Mouse (Mus musculus) lung, adult 2 months (tissue): ENCODE measurements at regions not wholly inside any gene's neighbourhood (a gene's known extent, or its start where the extent isn't known, plus 50 kb on each side); places are given as distances from the start of the nearest gene placed in this dataset.

Experiments used
- CTCF ChIP-seq: fragments of 200-500 bp; IDR thresholded peaks from 2 replicates; pipeline ENCODE4 v1.5.1; 2011; ENCODE audit warnings: mild to moderate bottlenecking, low read length, control low read depth; ENCODE audit not compliant: insufficient read depth
- POLR2A ChIP-seq: fragments of 200-500 bp; IDR thresholded peaks from 2 replicates; pipeline ENCODE4 v1.6.1; 2011; ENCODE audit warnings: low read depth, mild to moderate bottlenecking, control low read depth, low read length, borderline replicate concordance; ENCODE audit errors: extremely low read depth

DNA sequence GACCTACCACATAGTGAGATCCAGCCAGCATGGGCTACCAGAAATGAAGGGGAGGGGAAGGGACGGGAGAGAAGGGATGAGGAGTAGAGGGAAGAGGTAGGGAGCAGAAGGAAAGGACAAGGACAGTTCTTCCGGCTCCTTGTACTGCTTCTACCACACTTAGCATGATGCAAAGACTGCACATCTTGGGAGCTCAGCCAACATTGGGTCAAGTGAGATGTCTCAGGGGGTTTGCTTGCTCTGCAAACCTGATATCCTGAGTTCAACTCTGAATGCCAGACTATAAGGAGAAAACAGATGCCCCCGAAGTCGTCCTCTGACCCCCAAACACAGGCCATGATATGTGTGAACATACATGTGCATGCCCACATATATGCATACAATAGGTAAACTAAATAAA lies 188.4 kb upstream of the Zfp462 start:
- TF ChIP-seq CTCF (no peak), POLR2A (no peak)
